Mouse (Mus musculus): ENCODE data around the gene Glud1.
A peak's percentile ranks its signal among the peaks of the same experiment; 100 is the strongest.
"Not testable (repeated sequence)": the region's sequence is repeated elsewhere in the genome, so short reads cannot be mapped to it uniquely, and the experiment has no call there.

The Glud1 gene

DNA sequence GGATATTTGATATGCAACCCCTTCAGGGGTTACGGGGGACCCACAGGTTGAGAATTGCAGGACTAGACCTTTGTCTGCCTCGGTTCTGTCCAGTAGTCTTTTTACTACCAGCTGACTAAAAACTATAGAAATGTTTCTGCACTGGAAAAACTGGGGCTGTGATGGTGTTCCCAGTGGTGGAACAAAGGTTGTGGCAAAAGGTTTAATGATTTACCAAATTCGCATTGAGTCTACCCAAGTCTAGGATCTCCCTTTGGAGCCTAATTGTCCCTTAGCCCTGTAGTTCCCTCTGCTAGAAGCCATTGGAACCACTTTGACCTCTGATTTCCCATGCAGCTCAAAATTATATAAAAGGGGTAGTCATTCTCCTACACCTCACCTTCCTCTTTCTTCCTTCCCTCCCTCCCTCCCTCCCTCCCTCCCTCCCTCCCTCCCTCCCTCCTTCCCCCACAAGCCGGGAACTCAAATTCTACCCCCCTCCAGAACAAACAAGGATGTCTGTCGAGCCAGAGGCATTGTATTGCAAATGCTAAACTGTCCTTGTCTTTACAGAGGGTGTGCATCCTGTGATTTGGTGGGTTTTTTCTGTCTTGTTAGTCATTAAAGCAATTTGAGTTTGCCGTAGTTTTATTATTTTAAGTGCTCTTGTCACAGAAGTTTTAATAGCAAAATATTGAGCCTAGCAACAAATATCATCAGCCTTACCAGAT, 2.0 kb downstream of the Glud1 start:
- no peak for DNase-seq

DNA sequence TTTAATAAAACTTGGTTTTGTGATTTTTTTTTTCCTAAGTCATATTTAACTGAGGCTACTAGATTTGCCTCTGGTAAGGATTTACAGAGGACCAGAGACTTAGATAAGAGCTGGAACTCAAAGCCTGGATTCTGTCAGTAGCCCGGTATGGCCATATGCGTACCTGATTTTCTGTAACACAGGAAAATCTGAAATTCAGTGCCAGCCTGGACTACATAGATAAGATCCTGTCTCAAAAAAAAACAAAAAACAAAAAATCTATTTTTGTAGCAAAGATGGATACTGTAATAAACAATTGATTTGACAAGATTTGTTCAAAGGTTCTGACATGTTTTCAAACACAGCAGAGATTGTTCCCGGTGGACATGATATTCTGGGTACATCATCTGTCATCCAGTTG, 3.1 kb downstream of the Glud1 start:
- DNase-seq, result no peak

DNA sequence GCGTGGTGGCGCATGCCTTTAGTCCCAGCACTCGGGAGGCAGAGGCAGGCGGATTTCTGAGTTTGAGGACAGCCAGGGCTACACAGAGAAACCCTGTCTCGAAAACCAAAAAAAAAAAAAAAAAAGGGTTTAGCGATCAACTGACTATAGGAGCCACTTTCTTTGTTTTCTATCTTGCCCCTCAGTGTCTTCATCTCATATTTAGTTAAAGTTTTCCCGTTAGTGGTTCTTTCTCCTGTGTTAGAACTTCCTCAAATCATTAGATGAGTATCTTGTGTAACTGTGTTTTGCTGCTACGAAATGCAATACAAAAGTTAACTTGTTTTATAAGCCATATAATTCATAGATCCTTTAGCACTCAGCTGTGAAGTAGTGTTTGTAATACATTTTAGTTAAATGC, 3.9 kb downstream of the Glud1 start:
- DNase-seq, result not testable (repeated sequence)

DNA sequence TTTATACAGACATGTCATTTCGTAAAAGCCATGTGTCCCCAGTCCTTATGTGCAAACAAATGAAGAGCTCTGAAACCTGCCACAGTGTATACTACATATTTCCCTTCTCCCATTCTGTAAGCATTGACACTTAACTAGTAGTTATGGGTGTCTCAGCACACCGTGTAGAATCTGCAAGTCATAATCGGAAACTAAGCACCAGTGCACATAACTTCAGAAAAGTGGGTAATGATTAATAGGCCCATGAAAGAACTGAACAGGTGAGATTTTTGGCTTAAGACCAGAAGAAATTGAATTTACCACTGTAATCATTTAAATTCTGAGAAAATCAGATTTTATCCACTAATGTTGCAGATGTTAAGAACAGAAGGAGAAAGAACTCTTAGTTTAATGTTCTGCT, 4.3 kb downstream of the Glud1 start:
- DNase-seq, result no peak

DNA sequence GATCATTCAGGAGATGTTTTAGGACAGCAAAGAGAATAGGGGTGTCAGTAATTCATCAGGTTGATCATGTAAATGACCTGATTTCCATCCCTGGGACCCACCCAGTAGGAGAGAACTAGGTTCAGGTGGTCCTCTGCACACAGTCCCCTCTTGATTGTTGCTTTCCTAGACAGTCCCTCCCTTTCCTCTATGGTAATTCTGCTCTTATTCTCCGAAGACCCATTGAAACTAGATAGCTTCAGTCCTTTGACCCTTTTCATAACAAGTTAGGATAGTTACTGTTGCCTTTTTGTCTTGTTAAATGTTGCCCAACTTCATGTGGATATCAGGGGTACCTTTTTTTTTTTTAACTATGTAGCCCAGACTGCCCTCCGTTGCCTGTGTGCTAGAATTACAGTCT, 5.8 kb downstream of the Glud1 start:
- no peak for DNase-seq

DNA sequence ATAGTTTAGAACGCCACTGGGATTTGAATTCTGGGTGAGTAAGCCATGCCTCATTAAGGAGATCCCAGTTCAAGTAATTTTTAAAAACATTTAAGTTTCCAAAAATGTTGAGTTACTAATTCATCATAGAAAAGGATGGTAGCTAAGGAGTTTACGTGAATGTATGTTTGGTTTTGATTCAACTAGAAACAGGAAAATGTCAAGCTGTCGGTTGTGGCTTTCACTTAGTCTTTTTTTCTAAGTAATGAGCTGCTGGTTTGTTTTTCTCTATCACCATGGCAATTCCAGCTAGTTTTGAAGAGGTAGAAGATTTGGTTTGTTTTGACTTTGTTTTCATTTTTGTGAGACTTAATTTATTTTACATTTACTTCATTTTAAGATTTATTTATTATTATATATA, 6.9 kb downstream of the Glud1 start:
- DNase-seq, result no peak

DNA sequence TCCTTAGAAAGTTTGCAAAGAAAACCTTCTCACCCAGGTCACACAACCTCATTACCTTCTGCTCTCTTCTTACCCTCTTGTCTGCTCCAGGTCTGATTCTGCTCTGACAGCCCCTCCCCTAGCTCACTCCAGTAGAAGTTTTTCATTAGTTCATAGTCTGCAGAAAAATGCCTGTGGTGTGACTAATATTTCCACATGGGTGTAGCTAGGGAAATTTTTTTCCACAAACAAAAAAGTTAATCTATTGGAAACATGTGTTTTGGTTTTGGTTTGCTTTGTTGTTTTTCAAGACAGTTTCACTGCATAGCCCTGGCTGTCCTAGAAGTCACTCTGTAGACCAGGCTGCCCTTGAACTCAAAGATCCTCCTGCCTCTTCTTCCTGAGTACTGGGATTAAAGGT, 7.6 kb downstream of the Glud1 start:
- DNase-seq, result no peak

DNA sequence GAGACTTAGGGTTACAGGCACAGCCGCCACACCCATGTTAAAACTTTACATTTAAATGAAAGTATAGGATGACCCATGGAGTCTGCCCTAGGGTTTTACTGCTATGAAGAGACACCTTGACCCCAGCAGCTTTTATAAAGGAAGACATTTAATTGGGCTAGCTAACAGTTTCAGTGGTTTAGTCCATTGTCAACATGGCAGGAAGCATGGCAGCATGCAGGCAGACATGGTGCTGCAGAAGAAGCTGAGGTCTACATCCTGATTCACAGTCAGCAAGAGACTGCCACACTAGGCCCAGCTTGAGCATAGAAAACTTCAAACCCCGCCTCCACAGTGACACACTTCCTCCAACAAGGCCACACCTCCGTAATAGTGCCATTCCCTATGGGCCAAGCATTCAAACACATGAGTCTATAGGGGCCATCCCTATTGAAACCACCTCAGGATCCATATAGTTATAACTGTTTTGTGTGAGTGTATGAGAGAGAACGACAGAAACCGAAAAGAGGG, 13.1 kb downstream of the Glud1 start:
- no peak for DNase-seq

DNA sequence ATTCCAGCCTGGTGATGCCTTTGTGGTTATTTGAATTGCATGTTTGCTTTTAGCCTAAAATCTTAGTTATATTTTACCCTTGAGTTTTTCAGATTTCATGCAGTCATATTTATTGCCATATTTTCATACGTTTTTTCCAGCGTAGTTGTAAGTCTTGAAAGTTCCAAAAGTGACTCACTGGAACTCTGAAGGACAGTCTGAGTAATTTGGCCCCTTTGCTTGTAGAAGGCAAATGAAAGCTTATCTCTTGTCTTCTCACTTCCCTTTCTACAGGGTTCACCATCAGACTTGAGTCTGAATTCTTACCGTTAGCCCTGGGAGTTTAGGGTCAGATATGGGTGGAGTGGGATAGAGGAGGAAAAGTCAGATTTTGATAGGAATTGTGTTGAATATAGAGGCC, 16.1 kb downstream of the Glud1 start:
- DNase-seq, result no peak

DNA sequence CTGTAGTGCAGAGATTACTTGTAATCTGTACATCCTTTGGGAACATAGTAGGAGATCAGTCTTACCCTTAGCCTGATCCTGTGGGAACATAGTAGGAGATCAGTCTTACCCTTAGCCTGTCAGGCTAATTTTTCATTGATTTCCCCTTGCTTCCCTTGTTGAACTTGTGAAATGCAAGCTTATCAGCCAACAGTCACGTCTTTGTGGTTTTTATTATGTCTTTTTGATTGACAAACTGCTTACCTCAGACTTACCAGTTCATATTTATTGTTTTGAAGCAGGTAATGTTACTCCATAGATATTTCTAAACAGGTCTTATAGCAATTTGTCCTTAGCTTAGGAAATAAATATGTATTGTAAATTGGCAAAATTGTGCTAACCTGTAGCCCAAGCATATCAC, 17.1 kb downstream of the Glud1 start:
- no peak for DNase-seq

DNA sequence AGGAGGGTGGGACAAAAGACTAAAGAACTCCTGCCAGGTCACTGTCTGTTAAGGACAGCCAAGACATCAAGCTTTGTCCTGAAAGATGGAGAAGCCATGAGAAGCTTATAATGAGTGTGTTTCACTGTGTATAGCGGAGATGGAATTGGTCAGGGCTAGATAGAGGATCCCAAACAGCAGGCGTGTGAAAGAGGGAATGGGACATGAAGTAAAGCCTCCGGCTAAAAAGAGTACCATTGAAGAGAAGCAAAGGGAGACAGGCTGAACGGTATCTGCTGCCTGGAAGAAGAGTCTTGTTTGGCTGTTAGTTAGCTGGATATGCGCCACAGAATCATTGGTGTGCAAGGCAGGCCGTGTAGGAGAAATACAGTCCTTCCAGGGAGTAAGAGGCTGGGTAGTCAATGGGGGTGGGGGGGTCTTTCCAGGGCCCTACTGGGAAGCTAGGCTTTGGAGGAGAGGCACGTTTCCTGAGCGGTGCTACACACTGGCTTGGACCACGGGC, 20.2 kb downstream of the Glud1 start:
- no peak for DNase-seq

DNA sequence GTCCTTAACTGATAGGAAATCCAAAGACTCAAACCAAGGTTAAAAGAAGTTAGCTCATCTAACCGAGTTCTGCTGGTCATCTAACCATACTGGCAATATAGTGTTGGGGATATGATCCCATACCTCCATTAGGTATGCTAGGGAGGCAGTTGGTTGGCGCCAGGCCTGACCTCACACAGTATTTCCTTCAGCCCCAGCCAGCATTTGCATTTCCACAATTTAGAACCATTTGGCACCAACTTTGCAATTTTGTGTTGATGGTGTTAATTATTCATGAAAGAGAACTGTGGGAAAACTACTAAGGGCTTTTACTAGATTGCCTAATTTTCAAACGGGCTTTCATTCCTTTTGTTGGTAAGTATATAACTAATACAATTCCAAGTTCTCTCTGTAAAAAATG, 21.4 kb downstream of the Glud1 start:
- no peak for DNase-seq

DNA sequence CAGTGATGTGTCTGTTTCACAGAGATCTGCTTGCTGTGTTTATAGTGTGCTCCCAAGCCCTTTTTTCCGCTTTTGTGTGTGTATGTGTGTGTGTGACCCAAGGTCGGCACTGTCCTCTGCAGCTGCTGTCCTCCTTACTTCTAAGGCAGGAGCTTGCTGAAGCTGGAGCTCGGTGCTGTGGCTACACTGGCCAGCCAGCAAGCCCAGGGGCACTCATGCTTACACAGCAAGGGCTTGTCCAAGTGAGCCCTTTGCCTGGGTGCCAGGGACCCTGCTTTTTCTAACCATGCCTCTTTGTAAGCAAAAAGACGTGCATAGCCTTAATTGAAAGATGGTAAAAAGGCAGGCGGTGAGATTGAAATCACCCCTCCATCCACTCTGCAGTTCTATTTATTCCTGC, 21.9 kb downstream of the Glud1 start:
- peak in 1 of 2 experiments; percentile 18 for DNase-seq

DNA sequence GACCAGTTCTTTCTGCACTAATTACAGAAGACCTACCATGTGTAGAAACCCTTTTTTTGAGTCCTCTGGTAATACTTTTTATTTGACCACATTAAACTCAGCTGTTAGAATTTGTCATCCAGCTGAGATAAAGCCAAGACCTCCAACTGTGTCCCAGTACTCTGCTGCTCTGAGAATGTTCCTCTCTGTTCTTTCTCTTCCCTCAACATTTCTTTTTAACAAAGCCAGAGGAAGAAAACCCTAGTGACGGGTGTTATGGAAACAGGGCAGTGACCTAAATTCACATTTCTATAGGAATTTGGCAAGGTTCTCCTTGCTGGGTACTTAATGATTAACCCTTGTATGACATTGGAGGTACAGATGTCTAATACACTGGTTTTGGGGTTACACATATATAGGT, 28.9 kb downstream of the Glud1 start:
- no peak for DNase-seq

DNA sequence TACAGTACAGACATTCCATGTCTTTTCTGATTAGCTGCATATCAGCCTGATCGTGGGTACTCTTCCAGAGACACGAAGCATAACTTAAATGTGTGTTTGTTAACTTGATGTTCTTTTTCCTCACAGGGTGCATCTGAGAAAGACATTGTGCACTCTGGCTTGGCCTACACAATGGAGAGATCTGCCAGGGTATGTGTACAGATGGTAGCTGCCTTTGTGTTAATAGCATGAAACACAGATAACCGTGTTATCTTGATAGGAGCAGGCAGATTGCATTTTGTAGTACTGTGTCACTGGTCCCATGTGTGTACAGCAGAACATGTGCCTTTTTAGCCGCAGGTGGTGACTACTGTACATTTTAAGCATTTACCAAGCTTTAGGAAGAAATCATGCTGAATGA, 31.5 kb downstream of the Glud1 start:
- no peak for DNase-seq

DNA sequence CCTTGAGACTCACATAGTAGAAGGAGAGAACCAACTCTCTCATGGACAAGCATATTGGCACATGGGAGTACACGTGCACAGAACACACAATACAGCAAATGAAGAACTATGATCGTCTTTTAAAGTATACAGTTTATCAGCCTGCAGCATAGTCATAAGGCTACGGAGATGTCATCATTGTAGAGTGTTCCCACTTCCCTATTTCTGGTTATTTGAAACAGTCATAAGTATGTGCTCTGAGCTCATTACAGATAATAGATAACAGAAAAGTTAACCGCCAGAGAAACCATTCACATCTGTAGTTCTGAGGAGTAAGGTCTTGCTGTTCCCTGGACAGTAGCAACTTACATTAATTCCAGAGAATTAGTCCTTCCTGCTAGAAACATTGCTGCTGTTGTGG, 32.6 kb downstream of the Glud1 start:
- DNase-seq, result no peak

DNA sequence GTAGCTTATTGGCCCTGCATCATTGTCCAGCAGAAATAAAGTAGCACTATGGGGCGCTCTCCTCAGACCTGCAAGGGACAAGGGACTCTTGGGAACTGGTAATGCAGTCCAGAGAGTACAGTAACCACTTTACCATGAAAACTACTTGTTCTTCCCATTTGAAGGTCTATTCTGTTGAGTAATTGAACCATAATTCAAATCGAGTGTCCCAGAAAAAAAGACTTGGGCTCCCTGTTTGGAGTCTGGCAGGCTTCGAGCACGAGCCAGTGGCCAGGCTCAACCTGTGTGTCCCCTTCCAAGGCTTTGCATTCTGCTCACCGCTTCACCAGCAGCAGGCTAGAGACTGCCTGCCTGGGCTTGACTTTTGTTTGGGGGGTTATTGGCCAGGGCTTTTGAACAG, 33.8 kb downstream of the Glud1 start:
- DNase-seq, result no peak

DNA sequence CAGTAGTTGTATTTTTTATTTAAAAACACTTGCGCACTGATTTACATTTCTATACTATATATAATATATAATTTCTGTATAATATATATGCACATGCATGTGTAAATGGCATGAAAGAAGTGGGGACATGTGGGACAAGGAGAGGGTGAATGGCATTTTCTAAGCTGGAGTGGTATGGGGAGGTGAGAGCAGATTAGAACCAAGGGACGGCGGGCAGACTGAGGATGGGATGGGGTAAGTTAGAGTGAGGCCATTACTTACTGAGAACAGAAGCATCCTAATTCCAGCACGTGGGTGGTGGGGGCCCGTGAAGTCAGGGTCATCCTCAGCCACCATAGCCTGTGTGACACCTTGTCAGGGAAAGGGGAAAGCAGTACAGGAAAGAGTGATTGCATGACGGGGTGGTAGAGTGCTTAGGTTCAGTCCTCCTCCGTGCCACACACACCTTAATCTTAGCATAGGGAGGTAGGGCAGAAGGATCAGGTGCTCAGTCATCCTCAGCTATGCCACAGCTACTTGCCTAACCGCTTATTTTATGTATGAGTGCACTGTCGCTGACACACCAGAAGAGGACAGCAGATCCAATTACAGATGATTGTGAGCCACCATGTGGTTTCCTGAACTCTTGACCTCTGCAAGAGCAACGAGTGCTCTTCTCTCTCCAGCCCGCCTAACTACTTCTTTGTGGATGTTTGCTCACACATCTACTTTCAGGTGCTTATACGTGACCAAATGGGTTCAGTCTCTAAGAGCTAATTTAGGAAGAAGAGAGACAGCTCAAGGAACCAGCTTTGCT, 35.4 kb downstream of the Glud1 start:
- DNase-seq, result no peak

DNA sequence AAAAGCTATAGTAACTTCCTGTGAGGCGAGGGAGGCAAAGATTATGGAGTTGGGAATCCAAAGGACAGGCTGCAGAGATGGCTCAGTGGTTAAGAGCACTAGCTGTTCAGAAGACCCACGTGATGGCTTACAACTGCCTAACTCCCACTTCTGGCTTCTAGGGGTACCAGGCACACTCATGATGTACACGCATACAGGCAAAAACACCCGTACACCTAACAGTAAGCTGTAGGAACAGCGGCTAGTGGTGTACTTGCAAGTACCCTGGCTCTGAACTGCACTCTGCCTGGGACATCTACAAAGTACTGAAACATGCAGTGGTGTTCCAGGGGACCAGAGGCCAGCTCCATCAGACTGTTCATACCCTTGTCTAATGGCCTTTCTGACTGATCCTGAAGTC, 36.6 kb downstream of the Glud1 start:
- no peak for DNase-seq

DNA sequence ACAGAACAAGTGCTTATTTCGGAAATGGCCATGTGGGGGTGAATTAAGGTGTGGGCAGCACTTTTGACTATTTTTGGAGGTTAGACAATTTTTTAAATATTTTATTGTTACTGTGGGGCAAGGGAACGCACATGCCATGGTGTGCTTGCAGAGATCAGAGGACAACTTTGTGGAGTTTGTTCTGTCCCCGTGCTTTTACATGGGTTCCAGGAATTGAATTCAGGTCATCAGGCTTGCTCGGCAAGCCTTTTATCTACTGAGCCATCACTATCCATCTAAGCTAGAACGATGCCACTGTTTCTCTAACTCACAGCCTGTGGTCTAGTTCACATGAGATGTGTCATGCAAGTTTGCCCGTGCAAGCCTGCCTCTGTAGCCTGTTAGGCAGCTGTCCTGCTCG, 37.8 kb downstream of the Glud1 start:
- no peak for DNase-seq

DNA sequence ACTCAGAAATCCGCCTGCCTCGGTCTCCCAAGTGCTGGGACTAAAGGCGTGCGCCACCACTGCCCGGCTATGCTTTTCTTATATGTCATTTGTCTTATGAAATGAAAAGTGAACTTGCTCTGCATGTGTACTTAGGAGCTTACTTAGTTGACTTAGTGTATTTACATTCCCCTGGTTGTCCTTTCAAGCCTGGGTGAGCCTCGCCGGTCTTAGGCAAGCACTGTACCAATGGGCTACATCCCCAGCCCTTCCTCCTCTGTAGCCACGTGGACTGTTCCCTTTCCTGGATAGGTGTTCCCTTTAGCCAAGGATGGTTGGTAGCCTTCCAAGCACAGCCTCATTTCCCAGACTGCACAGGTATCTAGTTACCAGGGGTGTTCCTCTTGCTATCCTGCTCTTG, 38.5 kb downstream of the Glud1 start:
- no peak for DNase-seq

DNA sequence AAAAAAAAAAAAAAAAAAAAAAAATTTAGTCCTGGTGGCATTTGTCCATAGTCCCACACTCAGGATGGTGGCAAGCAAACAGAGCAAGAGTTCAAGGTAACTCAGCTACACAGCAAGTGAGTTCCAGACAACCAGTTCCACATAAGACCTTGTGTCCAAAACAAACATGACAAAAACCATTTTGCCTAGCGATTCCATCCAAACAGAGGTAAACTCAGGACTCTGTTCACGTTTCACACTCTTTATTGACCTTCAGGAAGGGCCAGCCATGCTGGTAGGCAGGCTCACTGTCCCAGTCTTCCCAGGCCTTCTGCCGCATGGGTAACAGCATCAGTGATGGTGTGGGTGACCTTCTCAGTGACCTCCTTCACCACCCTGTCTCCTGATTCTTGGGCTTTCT, 41.1 kb downstream of the Glud1 start:
- no peak for DNase-seq

DNA sequence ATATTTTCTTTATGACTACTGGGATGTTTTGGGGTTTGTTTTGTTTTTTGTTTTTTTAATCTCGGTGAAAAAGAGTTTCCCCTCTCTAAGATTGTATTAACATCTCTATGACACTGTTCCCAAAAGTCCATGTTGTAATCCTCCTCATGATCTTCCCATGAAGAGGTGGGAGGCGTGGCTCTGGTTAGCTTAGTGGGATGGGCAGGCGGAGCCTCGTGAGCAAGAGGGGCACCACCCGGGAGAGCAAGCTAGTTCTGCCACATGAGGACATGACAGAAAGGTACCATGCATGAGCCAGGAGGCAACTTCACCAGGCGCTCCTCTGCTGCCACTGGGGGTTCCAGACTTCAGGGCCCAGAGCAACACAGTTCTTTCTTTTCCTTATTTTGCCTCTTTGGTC, 42.0 kb downstream of the Glud1 start:
- DNase-seq, result no peak

DNA sequence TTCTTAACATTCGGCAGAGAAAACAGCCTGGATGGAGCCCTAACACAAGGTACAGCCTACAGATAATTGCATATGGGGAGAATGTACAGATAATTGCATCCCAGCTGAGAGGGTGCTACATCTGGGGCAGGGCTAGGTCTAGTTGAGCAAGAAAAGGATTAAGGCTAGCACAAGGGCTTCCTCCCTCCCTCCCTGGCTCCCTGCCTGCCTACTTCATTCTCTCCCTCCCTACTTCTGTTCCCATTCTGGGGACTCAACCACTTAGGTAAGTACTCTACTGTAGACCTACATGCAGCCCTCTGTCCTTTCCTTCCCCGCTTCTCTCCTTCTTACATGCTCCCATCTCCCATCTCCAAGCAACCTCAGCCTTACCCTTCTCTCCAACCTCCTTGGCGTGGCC, 42.8 kb downstream of the Glud1 start:
- DNase-seq, result no peak

Measured in cerebellum, postnatal 36 days (tissue).